Mouse (Mus musculus) liver, embryonic 15.5 days (tissue): ENCODE data around the gene Des. TPM values are rescaled to one million over a fixed set of nuclear protein-coding genes. Genes with fewer than 3 reads are reported as not detected.

Source experiments
- ATAC-seq: fragments of 200-750 bp; cut with Nextera tagmentation; 2 replicates; pipeline ENCODE4 v1.8.0; 2017; ENCODE audit warnings: moderate number of reproducible peaks, mild to moderate bottlenecking, moderate library complexity; ENCODE audit not compliant: insufficient read depth
- H3K27ac ChIP-seq: fragments of 300-500 bp; sonication (generic); replicated peaks from 2 replicates; pipeline ENCODE4 v1.5.1; 2015; ENCODE audit warnings: mild to moderate bottlenecking, inconsistent platforms
- H3K27me3 ChIP-seq: fragments of 300-500 bp; sonication (generic); 2 replicates; pipeline ENCODE4 v1.6.1; 2015; ENCODE audit warnings: mild to moderate bottlenecking, inconsistent platforms
- H3K36me3 ChIP-seq: fragments of 300-500 bp; sonication (generic); replicated peaks from 2 replicates; pipeline ENCODE4 v1.6.1; 2015; ENCODE audit warnings: moderate library complexity, mild to moderate bottlenecking, inconsistent platforms
- H3K4me1 ChIP-seq: fragments of 300-500 bp; sonication (generic); replicated peaks from 2 replicates; pipeline ENCODE4 v1.6.1; 2015; ENCODE audit warnings: inconsistent platforms
- H3K4me2 ChIP-seq: fragments of 300-500 bp; sonication (generic); 2 replicates; pipeline ENCODE4 v1.6.1; 2015; ENCODE audit warnings: moderate library complexity, mild to moderate bottlenecking, inconsistent platforms
- H3K4me3 ChIP-seq: fragments of 300-500 bp; sonication (generic); replicated peaks from 2 replicates; pipeline ENCODE4 v1.5.1; 2015; ENCODE audit warnings: mild to moderate bottlenecking, inconsistent platforms
- H3K9ac ChIP-seq: fragments of 300-500 bp; sonication (generic); 2 replicates; pipeline ENCODE4 v1.6.1; 2015; ENCODE audit warnings: moderate library complexity, mild to moderate bottlenecking, inconsistent platforms
- H3K9me3 ChIP-seq: fragments of 300-500 bp; sonication (generic); replicated peaks from 2 replicates; pipeline ENCODE4 v1.6.1; 2016; ENCODE audit warnings: inconsistent platforms
- WGBS: fragments of 180-500 bp; shearing (Covaris S2); methylation state at CpG from one replicate; pipeline ENCODE4 v1.1.7; 2015; ENCODE audit warnings: mixed read lengths; ENCODE audit not compliant: insufficient replicate concordance; 5-methylcytosine and 5-hydroxymethylcytosine counted together
- polyA plus RNA-seq: library from polyadenylated mRNA; unstranded; fragments of >200 nt; fragmentation: Nextera tagmentation; extraction: Ambion mirVana; gene quantifications from 2 replicates; pipeline ENCODE4 v1.2.1, GENCODE M21; 2015

Gene Des
- polyA plus RNA-seq, 1 experiment from 2014 or later, result 12.8 TPM

DNA sequence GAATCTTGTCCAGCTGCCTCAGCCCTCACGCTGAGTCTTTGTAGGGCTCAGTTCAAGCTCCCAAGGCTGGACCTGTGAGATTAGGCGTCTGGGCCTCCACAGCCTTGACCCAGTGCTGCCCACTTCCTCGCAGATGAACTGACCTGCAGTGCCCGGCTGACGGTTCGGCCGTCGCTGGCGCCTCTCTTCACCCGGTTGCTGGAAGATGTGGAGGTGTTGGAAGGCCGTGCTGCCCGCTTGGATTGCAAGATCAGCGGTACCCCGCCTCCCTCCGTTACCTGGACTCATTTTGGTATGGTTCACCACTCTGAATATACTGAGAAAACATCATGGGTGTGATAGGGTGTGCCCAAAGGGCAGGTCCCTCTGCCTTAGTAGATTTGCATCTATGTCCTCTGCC, 46.0 kb downstream of the Des start:
- no peak overlapping the region for H3K9ac ChIP-seq
- 74% methylated on average over 15 of the region's 15 CpGs for WGBS
- H3K4me1 ChIP-seq, result no peaks in the 10 kb centered on the region
- H3K4me3 ChIP-seq, result no peak overlapping the region
- no peak overlapping the region for H3K4me2 ChIP-seq
- H3K36me3 ChIP-seq, result no peaks in the 10 kb centered on the region
- no peak for ATAC-seq
- H3K27ac ChIP-seq, result no peak overlapping the region
- H3K9me3 ChIP-seq, result no peaks in the 10 kb centered on the region
- no peaks in the 10 kb centered on the region for H3K27me3 ChIP-seq

GRCm38 (mm10) chr1:75407056-75407455, 46.9 kb downstream of the Des start:
- Histone ChIP-seq H3K4me3 (no peak overlapping the region), H3K9me3 (no peaks in the 10 kb centered on the region), H3K27ac (no peak overlapping the region), H3K4me2 (no peak overlapping the region), H3K4me1 (no peaks in the 10 kb centered on the region), H3K9ac (no peak overlapping the region), H3K36me3 (no peaks in the 10 kb centered on the region), H3K27me3 (no peaks in the 10 kb centered on the region)
- WGBS, result 74% methylated on average over 9 of the region's 9 CpGs
- no peak for ATAC-seq

DNA sequence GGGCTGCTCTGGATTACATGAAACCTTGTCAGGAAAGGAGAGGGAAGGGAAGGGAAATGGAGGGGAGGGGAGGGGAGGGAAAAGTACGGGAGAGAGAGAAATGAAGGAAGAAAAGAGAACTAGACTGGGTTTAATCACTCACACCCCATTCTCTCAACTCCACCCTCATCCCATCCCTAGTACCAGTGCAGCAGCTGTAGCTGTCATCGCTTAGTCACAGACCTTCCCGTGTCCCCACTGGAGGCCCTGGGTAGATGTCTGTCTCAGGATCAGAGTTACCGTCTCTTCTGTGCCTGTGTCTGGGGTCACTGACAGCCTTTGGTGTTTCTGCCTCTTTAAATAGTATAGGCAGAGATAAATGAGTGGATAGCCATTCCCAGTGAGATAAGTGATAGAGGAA, 48.1 kb downstream of the Des start:
- 61% methylated on average over 4 of the region's 4 CpGs for WGBS

DNA sequence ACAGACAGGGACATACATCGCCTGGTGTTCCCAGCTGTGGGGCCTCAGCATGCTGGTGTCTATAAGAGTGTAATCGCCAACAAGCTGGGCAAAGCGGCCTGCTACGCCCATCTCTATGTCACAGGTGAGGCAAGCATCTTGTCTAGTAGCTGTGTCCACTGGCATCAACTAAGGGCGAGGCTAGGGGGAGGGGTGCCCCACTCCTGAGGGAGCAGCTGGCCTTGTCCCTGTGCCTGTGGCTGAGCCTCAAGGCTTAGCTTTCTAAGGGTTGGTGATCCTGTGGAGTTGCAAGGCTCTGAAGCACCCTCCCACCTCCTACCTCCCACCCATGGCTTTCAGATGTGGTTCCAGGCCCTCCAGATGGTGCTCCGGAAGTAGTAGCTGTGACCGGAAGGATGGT, 49.8 kb downstream of the Des start:
- Histone ChIP-seq H3K9ac (no peak overlapping the region), H3K4me3 (no peak overlapping the region), H3K9me3 (no peaks in the 10 kb centered on the region), H3K36me3 (no peaks in the 10 kb centered on the region), H3K27ac (no peak overlapping the region), H3K27me3 (no peaks in the 10 kb centered on the region; the same call in 1 of the 2 replicates), H3K4me1 (no peaks in the 10 kb centered on the region), H3K4me2 (no peak overlapping the region)
- WGBS, result 68% methylated on average over 7 of the region's 7 CpGs
- ATAC-seq, result no peak

More for the DNA sequence above, 48.1 kb downstream of the Des start:
- no peaks in the 10 kb centered on the region for H3K9me3 ChIP-seq
- no peak overlapping the region for H3K9ac ChIP-seq
- no peak overlapping the region for H3K27ac ChIP-seq
- H3K4me1 ChIP-seq, result no peaks in the 10 kb centered on the region
- ATAC-seq, result no peak
- H3K4me3 ChIP-seq, result no peak overlapping the region
- H3K27me3 ChIP-seq, result no peaks in the 10 kb centered on the region
- H3K4me2 ChIP-seq, result no peak overlapping the region
- no peaks in the 10 kb centered on the region for H3K36me3 ChIP-seq

GRCm38 (mm10) chr1:75412196-75412595, 52.1 kb downstream of the Des start:
- no peaks in the 10 kb centered on the region for H3K4me1 ChIP-seq
- ATAC-seq, result no peak
- H3K9ac ChIP-seq, result no peak overlapping the region
- H3K4me3 ChIP-seq, result no peak overlapping the region
- no peak overlapping the region for H3K4me2 ChIP-seq
- H3K27ac ChIP-seq, result no peak overlapping the region
- no peaks in the 10 kb centered on the region for H3K36me3 ChIP-seq
- H3K27me3 ChIP-seq, result no peaks in the 10 kb centered on the region; the same call in 1 of the 2 replicates
- WGBS, result 64% methylated on average over 3 of the region's 3 CpGs
- H3K9me3 ChIP-seq, result no peaks in the 10 kb centered on the region

DNA sequence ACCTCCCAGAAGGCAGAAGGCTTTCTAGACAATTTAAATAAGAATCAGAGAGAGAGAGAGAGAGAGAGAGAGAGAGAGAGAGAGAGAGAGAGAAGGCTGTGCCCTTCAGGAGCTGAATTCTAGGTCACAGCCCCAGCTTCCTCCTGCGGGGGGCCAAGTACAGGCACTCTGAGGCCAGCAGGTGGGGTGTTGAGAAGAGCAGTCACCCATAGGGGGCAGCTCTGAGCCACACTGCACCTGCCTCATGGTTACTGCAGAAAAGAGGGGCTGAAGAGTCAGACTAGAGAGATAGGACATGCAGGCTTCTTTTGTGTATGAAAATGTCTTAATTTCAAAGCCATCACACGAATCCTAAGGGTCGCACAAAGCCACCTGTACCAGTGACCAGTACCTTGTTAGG, 53.6 kb downstream of the Des start:
- no peak overlapping the region for H3K4me3 ChIP-seq
- H3K9ac ChIP-seq, result no peak overlapping the region
- 50% methylated on average over 3 of the region's 3 CpGs for WGBS
- H3K27me3 ChIP-seq, result no peaks in the 10 kb centered on the region; the same call in 1 of the 2 replicates
- no peak overlapping the region for H3K27ac ChIP-seq
- H3K36me3 ChIP-seq, result no peaks in the 10 kb centered on the region
- H3K4me2 ChIP-seq, result no peak overlapping the region
- no peaks in the 10 kb centered on the region for H3K4me1 ChIP-seq
- no peaks in the 10 kb centered on the region for H3K9me3 ChIP-seq
- ATAC-seq, result no peak

Other genes starting within 250 kb of the Des start
- 5.8 and 6.2 TPM in 2 replicates for gene Nhej1, start 235.1 kb upstream of the Des start, polyA plus RNA-seq
- 2.1 and 2.3 TPM in 2 replicates for gene Slc23a3, start 226.4 kb upstream of the Des start, polyA plus RNA-seq
- 48.8 and 54.7 TPM in 2 replicates for gene Cnppd1, start 217.6 kb upstream of the Des start, polyA plus RNA-seq
- gene Retreg2, start 217.6 kb upstream of the Des start, polyA plus RNA-seq, result 55.8 and 59.7 TPM in 2 replicates
- gene Zfand2b, start 191.7 kb upstream of the Des start, polyA plus RNA-seq, result 43.4 and 44.5 TPM in 2 replicates
- 60.5 and 63.3 TPM in 2 replicates for gene Abcb6, start 179.9 kb upstream of the Des start, polyA plus RNA-seq
- 9.7 and 10.0 TPM in 2 replicates for gene Ankzf1, start 168.2 kb upstream of the Des start, polyA plus RNA-seq
- gene Atg9a, start 168.1 kb upstream of the Des start, polyA plus RNA-seq, result 24.1 and 28.1 TPM in 2 replicates
- 3.2 and 4.5 TPM in 2 replicates for gene Glb1l, start 149.5 kb upstream of the Des start, polyA plus RNA-seq
- 80.2 and 84.8 TPM in 2 replicates for gene Stk16, start 149.5 kb upstream of the Des start, polyA plus RNA-seq
- gene Tuba4a, start 140.5 kb upstream of the Des start, polyA plus RNA-seq, result 372 and 392 TPM in 2 replicates
- gene A630095N17Rik, start 128.2 kb upstream of the Des start, polyA plus RNA-seq, result not detected in 2 replicates
- 28.9 and 32.4 TPM in 2 replicates for gene Dnajb2, start 123.9 kb upstream of the Des start, polyA plus RNA-seq
- gene Ptprn, start 95.8 kb upstream of the Des start, polyA plus RNA-seq, result 0.05 and 0.13 TPM in 2 replicates
- not detected in 2 replicates for gene Resp18, start 81.9 kb upstream of the Des start, polyA plus RNA-seq
- gene Dnpep, start 42.3 kb upstream of the Des start, polyA plus RNA-seq, result 52.1 and 57.4 TPM in 2 replicates
- gene Speg, start 15.0 kb downstream of the Des start, polyA plus RNA-seq, result 8.7 and 9.4 TPM in 2 replicates
- 33.8 and 35.2 TPM in 2 replicates for gene Gmppa, start 75.6 kb downstream of the Des start, polyA plus RNA-seq
- gene Asic4, start 90.1 kb downstream of the Des start, polyA plus RNA-seq, result 0.05 TPM in 1 of 2 replicates, not detected in the other
- gene Chpf, start 119.0 kb downstream of the Des start, polyA plus RNA-seq, result 4.0 and 4.3 TPM in 2 replicates
- gene Tmem198, start 119.2 kb downstream of the Des start, polyA plus RNA-seq, result 0.06 and 0.15 TPM in 2 replicates
- gene Obsl1, start 146.1 kb downstream of the Des start, polyA plus RNA-seq, result 7.3 and 9.4 TPM in 2 replicates
- 0.66 and 0.67 TPM in 2 replicates for gene Inha, start 146.7 kb downstream of the Des start, polyA plus RNA-seq
- 5.1 and 6.6 TPM in 2 replicates for gene Stk11ip, start 161.2 kb downstream of the Des start, polyA plus RNA-seq
- gene Slc4a3, start 185.9 kb downstream of the Des start, polyA plus RNA-seq, result 0.60 and 0.64 TPM in 2 replicates